Mouse (Mus musculus) megakaryocyte, embryonic 14.5 days (primary cell): Measurements from ENCODE around the gene Dgcr6.

Source experiments
- FLI1 ChIP-seq: IDR thresholded peaks from 2 replicates; pipeline ENCODE4 v1.6.1; 2012; ENCODE audit warnings: low read length, inconsistent platforms, mixed read lengths
- GATA1 ChIP-seq: IDR thresholded peaks from 3 replicates; pipeline ENCODE4 v1.6.1; 2012; ENCODE audit warnings: mixed read lengths, low read length, inconsistent platforms, borderline replicate concordance

GRCm38 (mm10) chr16:18034286-18034685 lies 18.4 kb upstream of the Dgcr6 start:
- TF ChIP-seq GATA1 (no peak), FLI1 (no peak)
